Mouse (Mus musculus) midbrain, embryonic 11.5 days (tissue): ENCODE results near the gene Mpp3. TPM values are rescaled to one million over a fixed set of nuclear protein-coding genes. Genes with fewer than 3 reads are reported as not detected.
A peak's percentile ranks its signal among the peaks of the same experiment; 100 is the strongest.

ENCODE experiments used
- ATAC-seq: fragments of 200-750 bp; cut with Nextera tagmentation; 2 replicates; pipeline ENCODE4 v1.8.0; 2017; ENCODE audit warnings: moderate TSS enrichment, moderate library complexity; ENCODE audit not compliant: low FRiP score
- DNase-seq: peaks from one replicate; pipeline ENCODE4 v3.0.0; 2015; ENCODE audit warnings: low spot score; ENCODE audit errors: missing footprints
- H3K27ac ChIP-seq: fragments of 300-500 bp; sonication (generic); 2 replicates; pipeline ENCODE4 v1.5.1; 2014; ENCODE audit warnings: low read depth, low read length
- H3K27me3 ChIP-seq: fragments of 300-500 bp; sonication (generic); 2 replicates; pipeline ENCODE4 v1.6.1; 2014; ENCODE audit warnings: mild to moderate bottlenecking, low read length, moderate library complexity, mixed read lengths; ENCODE audit not compliant: control insufficient read depth, insufficient read depth
- H3K36me3 ChIP-seq: fragments of 300-500 bp; sonication (generic); 2 replicates; pipeline ENCODE4 v1.6.1; 2014; ENCODE audit warnings: mild to moderate bottlenecking, low read length, moderate library complexity, mixed read lengths; ENCODE audit not compliant: control insufficient read depth, insufficient read depth
- H3K4me1 ChIP-seq: fragments of 300-500 bp; sonication (generic); 2 replicates; pipeline ENCODE4 v1.6.1; 2014; ENCODE audit warnings: low read length; ENCODE audit not compliant: control insufficient read depth, insufficient read depth
- H3K4me2 ChIP-seq: fragments of 300-500 bp; sonication (generic); 2 replicates; pipeline ENCODE4 v1.6.1; 2014; ENCODE audit warnings: mild to moderate bottlenecking, moderate library complexity
- H3K4me3 ChIP-seq: fragments of 300-500 bp; sonication (generic); 2 replicates; pipeline ENCODE4 v1.5.1; 2014; ENCODE audit warnings: low read depth, low read length
- H3K9ac ChIP-seq: fragments of 300-500 bp; sonication (generic); 2 replicates; pipeline ENCODE4 v1.6.1; 2014; ENCODE audit warnings: low read length
- H3K9me3 ChIP-seq: fragments of 300-500 bp; sonication (generic); 2 replicates; pipeline ENCODE4 v1.6.1; 2016; ENCODE audit warnings: low read length; ENCODE audit not compliant: control insufficient read depth
- WGBS: fragments of 180-500 bp; shearing (Covaris S2); extraction: QIAGEN DNeasy Blood & Tissue Kit; methylation state at CpG from one replicate; pipeline ENCODE4 v1.1.7; 2014; 5-methylcytosine and 5-hydroxymethylcytosine counted together
- polyA plus RNA-seq: library from polyadenylated mRNA; unstranded; fragments of >200 nt; fragmentation: Nextera tagmentation; extraction: Ambion mirVana; gene quantifications from 2 replicates; pipeline ENCODE4 v1.2.1, GENCODE M21; 2014

The Mpp3 gene
- polyA plus RNA-seq, 1 experiment from 2014 or later = 14.4 TPM

- H3K27ac ChIP-seq = no peak overlapping the region
- ATAC-seq = no peak
- H3K4me3 ChIP-seq = no peak overlapping the region
- H3K9me3 ChIP-seq = no peaks in the 10 kb centered on the region
- 92% methylated on average over 5 of the region's 5 CpGs for WGBS
- no peak overlapping the region for H3K9ac ChIP-seq
- no peaks in the 10 kb centered on the region for H3K27me3 ChIP-seq
- no peak overlapping the region for H3K4me2 ChIP-seq
- H3K36me3 ChIP-seq = no peaks in the 10 kb centered on the region
- peaks cover 5% of the 10 kb centered on the region for H3K4me1 ChIP-seq
- DNase-seq = no peak
These were observed 55.6 kb downstream of the Mpp3 start for GRCm38 (mm10) chr11:101972651-101973050.

- Histone ChIP-seq H3K4me2 (no peak overlapping the region), H3K4me1 (peaks cover 9% of the 10 kb centered on the region), H3K27me3 (no peaks in the 10 kb centered on the region), H3K4me3 (no peak overlapping the region), H3K36me3 (no peaks in the 10 kb centered on the region), H3K9me3 (no peaks in the 10 kb centered on the region), H3K27ac (no peak overlapping the region), H3K9ac (no peak overlapping the region)
- no peak for ATAC-seq
- no peak for DNase-seq
- 79% methylated on average over 3 of the region's 3 CpGs for WGBS
These were observed 56.2 kb downstream of the Mpp3 start for GRCm38 (mm10) chr11:101972097-101972496.

DNA sequence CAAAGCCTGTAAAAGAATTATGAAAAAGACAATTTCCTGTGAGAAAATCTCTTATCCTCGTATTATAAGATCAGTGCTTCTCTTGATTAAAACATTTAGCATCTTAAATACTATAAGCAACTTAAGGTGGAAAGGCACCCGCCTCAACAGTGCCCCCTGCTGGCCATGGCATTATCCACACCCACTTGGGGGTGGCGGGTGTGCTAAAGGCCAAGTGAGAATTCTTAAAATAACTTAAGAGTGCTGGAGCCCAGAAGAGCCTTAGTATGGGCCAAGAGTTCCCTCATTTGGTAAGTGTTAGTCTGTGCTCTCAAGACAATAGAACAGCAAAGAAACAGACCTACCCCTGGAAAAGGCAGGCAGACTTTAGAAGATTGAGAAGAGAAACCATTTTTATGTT lies 56.9 kb downstream of the Mpp3 start:
- no peak for DNase-seq
- no peak overlapping the region for H3K27ac ChIP-seq
- H3K4me3 ChIP-seq = no peak overlapping the region
- peaks cover 10% of the 10 kb centered on the region for H3K4me1 ChIP-seq
- no peak overlapping the region for H3K4me2 ChIP-seq
- H3K36me3 ChIP-seq = no peaks in the 10 kb centered on the region
- H3K9ac ChIP-seq = no peak overlapping the region
- no peak for ATAC-seq
- H3K9me3 ChIP-seq = no peaks in the 10 kb centered on the region
- WGBS = 43% methylated on average over 3 of the region's 3 CpGs
- H3K27me3 ChIP-seq = peaks cover 5% of the 10 kb centered on the region

GRCm38 (mm10) chr11:101969835-101970234 lies 58.4 kb downstream of the Mpp3 start:
- Histone ChIP-seq H3K9me3 (no peaks in the 10 kb centered on the region), H3K27ac (no peak overlapping the region), H3K27me3 (peaks cover 21% of the 10 kb centered on the region), H3K4me3 (no peak overlapping the region), H3K9ac (no peak overlapping the region), H3K4me2 (no peak overlapping the region), H3K4me1 (peaks cover 10% of the 10 kb centered on the region), H3K36me3 (no peaks in the 10 kb centered on the region)
- no peak for ATAC-seq
- no peak for DNase-seq
- WGBS = 80% methylated on average over 13 of the region's 13 CpGs

DNA sequence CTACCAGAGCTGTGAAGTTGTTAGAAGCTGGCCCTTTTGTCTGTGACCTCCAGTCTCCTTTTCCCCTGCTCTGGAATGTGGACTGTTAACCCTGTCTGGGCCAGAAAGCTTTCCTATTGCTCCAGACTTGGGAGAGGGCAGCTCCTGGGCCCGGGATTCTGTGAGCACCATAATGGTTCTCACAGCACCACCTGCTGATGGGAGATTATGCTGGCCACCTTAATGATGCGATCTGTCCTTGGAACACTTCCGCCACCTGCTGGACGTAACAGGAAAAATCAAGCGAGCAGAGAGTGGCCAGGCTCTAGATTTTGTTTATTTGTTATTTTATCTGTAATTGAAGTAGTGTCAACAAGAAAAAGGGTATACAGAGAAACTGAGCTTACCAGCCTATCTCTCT lies 59.5 kb downstream of the Mpp3 start:
- H3K36me3 ChIP-seq = no peaks in the 10 kb centered on the region
- ATAC-seq = peak; percentile 73
- H3K4me2 ChIP-seq = no peak overlapping the region
- peaks cover 31% of the 10 kb centered on the region for H3K27me3 ChIP-seq
- no peaks in the 10 kb centered on the region for H3K9me3 ChIP-seq
- no peak overlapping the region for H3K27ac ChIP-seq
- WGBS = under 1% methylated on average over 5 of the region's 5 CpGs
- DNase-seq = peak; percentile 96
- H3K9ac ChIP-seq = no peak overlapping the region
- peaks cover 13% of the 10 kb centered on the region for H3K4me1 ChIP-seq
- H3K4me3 ChIP-seq = no peak overlapping the region

DNA sequence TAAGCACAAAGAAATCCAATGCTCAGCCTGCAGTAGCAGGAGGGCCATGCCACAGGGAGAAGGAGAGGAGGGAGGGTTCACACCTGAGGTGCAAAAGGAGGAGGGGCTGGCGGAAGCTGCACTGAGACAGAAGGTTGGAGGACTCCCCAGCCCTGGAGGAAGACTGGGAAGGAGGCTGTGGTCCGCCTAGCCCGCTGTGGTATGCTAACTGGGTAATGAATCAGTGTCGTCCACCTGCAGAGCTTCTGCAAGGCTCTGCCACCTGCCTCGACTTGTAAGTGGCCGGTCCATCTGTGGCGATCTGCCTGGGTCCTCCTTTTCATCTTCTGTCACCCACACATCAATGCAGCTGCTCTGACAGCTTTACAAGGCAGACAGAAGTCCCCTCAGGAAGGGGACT lies 60.0 kb downstream of the Mpp3 start:
- no peak for DNase-seq
- 17% methylated on average over 7 of the region's 7 CpGs for WGBS
- H3K27me3 ChIP-seq = peaks cover 36% of the 10 kb centered on the region
- no peak overlapping the region for H3K4me2 ChIP-seq
- peaks cover 15% of the 10 kb centered on the region for H3K4me1 ChIP-seq
- no peak overlapping the region for H3K9ac ChIP-seq
- no peak for ATAC-seq
- no peak overlapping the region for H3K27ac ChIP-seq
- H3K4me3 ChIP-seq = no peak overlapping the region
- no peaks in the 10 kb centered on the region for H3K36me3 ChIP-seq
- no peaks in the 10 kb centered on the region for H3K9me3 ChIP-seq

GRCm38 (mm10) chr11:101966965-101967614 lies 61.2 kb downstream of the Mpp3 start, which contains the start of gene Sost:
Gene Sost, minus strand, starts transcription at chr11:101967015.
- Histone ChIP-seq H3K27ac (no peak within 1 kb of the TSS), H3K4me1 (peaks cover 21% of the 10 kb centered on the region), H3K9ac (no peak within 1 kb of the TSS), H3K4me2 (no peak within 1 kb of the TSS), H3K4me3 (no peak within 1 kb of the TSS), H3K36me3 (no peaks in the 10 kb centered on the region), H3K27me3 (peaks cover 48% of the 10 kb centered on the region), H3K9me3 (no peaks in the 10 kb centered on the region)
- DNase-seq (no peak), ATAC-seq (no peak)
- WGBS = 26% methylated on average over 10 of the region's 10 CpGs

DNA sequence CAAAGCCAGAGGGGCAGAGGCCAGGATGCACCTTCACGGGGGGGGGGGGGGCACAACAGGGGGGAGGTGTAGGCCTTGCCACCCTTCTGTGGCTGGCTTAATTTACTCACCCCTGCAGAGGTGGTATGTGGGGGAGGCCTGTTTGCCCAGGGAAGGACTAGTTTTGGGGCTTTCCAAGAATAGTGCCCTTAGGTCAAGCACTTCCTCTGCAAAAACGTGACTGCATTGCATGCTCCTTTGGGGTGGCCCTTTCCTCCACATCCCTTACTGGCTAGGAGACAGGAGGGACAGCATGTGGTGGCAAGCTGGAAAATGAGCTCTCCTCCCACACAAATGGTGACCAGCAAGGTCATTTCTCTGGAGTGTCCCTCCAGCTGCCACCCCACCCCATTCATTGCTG lies 62.7 kb downstream of the Mpp3 start:
- H3K4me1 ChIP-seq = peaks cover 21% of the 10 kb centered on the region
- ATAC-seq = no peak
- WGBS = 22% methylated on average over 2 of the region's 2 CpGs

DNA sequence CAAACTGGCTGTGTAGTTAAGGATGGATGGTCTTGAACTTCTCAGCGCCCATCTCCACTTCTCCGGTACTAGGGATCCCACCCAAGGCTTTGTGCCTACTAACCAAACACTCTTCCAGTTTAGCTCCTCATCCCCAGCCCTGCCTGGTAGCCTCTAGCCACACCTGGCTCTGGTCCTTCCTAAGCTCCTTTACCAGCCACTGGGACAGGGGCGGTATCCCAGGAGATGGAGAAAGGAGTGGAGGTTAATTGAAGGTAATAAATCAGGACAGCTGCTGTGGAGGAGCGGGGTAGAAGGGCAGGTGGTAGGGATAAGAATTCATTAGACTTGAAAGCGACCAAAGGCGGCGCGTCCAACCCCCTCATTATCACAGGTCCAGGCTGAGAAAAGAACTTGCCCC lies 63.6 kb downstream of the Mpp3 start:
- ATAC-seq = no peak
- Histone ChIP-seq H3K4me3 (no peak overlapping the region), H3K9ac (no peak overlapping the region), H3K4me2 (no peak overlapping the region; the same call in 1 of the 2 replicates), H3K27ac (no peak overlapping the region), H3K9me3 (no peaks in the 10 kb centered on the region), H3K27me3 (peaks cover 56% of the 10 kb centered on the region), H3K36me3 (no peaks in the 10 kb centered on the region), H3K4me1 (peaks cover 21% of the 10 kb centered on the region)
- WGBS = 4% methylated on average over 8 of the region's 8 CpGs
- DNase-seq = peak; percentile 89

More for the DNA sequence above, 62.7 kb downstream of the Mpp3 start:
- Histone ChIP-seq H3K4me3 (no peak overlapping the region), H3K4me2 (no peak overlapping the region), H3K36me3 (no peaks in the 10 kb centered on the region), H3K27me3 (peaks cover 56% of the 10 kb centered on the region), H3K27ac (no peak overlapping the region), H3K9me3 (no peaks in the 10 kb centered on the region), H3K9ac (no peak overlapping the region)
- no peak for DNase-seq
